Mouse (Mus musculus) kidney, adult 2 months (tissue): Measurements from ENCODE around the gene Npas3. TPM values are rescaled to one million over a fixed set of nuclear protein-coding genes. Genes with fewer than 3 reads are reported as not detected.

Experiments used
- DNase-seq: peaks from one replicate; pipeline ENCODE4 v3.0.0; 2021
- H3K27ac ChIP-seq: fragments of 200-500 bp; 2 replicates; pipeline ENCODE4 v1.5.1; 2012; ENCODE audit warnings: low read depth, low read length, control low read depth, inconsistent platforms; ENCODE audit not compliant: insufficient read depth
- H3K27me3 ChIP-seq: fragments of 200-500 bp; replicated peaks from 2 replicates; pipeline ENCODE4 v1.6.1; 2012; ENCODE audit warnings: mild to moderate bottlenecking, moderate library complexity, low read length, inconsistent platforms; ENCODE audit not compliant: control insufficient read depth, insufficient read depth
- H3K36me3 ChIP-seq: fragments of 200-500 bp; 2 replicates; pipeline ENCODE4 v1.6.1; 2012; ENCODE audit warnings: mild to moderate bottlenecking, moderate library complexity, low read length, inconsistent platforms; ENCODE audit not compliant: control insufficient read depth, insufficient read depth
- H3K4me1 ChIP-seq: fragments of 200-500 bp; 2 replicates; pipeline ENCODE4 v1.6.1; 2011; ENCODE audit warnings: low read length; ENCODE audit not compliant: control insufficient read depth, insufficient read depth
- H3K4me3 ChIP-seq: fragments of 200-500 bp; 2 replicates; pipeline ENCODE4 v1.5.1; 2011; ENCODE audit warnings: mild to moderate bottlenecking, low read depth, low read length, control low read depth; ENCODE audit not compliant: insufficient read depth
- CTCF ChIP-seq: fragments of 200-500 bp; conservative IDR thresholded peaks from 2 replicates; pipeline ENCODE4 v1.5.1; 2011; ENCODE audit warnings: low read depth, mild to moderate bottlenecking, control low read depth, low read length, moderate library complexity, mixed read lengths; ENCODE audit not compliant: insufficient read depth, insufficient read length
- POLR2A ChIP-seq: fragments of 200-500 bp; IDR thresholded peaks from one replicate; pipeline ENCODE4 v1.6.1; 2011; ENCODE audit warnings: low read depth, low read length, control low read depth
- WGBS: fragments of 180-500 bp; shearing (Covaris S2); methylation state at CpG from one replicate; pipeline ENCODE4 v1.1.7; 2018; 5-methylcytosine and 5-hydroxymethylcytosine counted together
- polyA plus RNA-seq: library from polyadenylated mRNA; depleted of rRNA; stranded (reverse); fragments of >200 nt; gene quantifications from 2 replicates; pipeline ENCODE4 v1.2.3, GENCODE M21; 2012

The Npas3 gene
- polyA plus RNA-seq, 1 experiment: 0.11 TPM

DNA sequence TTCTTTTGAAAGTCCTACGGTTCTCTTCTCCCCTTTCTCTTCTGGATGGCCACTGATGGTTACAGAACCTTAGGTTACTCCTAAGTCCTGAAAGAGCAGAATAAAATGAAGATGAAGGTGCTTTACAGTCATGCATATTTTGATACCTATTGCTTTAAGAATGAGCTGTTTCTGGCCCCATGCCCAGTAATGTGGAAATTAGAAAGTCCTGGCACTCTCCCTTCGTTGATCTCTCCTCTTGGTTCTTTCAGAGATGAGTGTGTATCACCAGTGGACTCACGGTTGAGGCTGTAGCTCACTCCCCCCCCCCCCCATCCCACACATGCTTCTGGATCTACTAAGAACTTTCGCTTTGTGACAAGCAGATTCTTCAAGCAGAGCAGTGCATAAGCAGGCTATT is 167.6 kb downstream of the Npas3 start:
- H3K4me3 ChIP-seq: no peak overlapping the region
- H3K4me1 ChIP-seq: no peaks in the 10 kb centered on the region
- H3K27me3 ChIP-seq: no peaks in the 10 kb centered on the region
- TF ChIP-seq POLR2A (no peak), CTCF (no peak)
- no peak for DNase-seq
- no peak overlapping the region for H3K27ac ChIP-seq
- 48% methylated on average over 4 of the region's 4 CpGs for WGBS
- H3K36me3 ChIP-seq: no peaks in the 10 kb centered on the region

- DNase-seq: no peak
- 76% methylated on average over 4 of the region's 4 CpGs for WGBS
- Histone ChIP-seq H3K4me1 (no peaks in the 10 kb centered on the region), H3K27ac (no peak overlapping the region), H3K27me3 (no peaks in the 10 kb centered on the region), H3K4me3 (no peak overlapping the region), H3K36me3 (no peaks in the 10 kb centered on the region)
- no peak for TF ChIP-seq CTCF
- no peak for TF ChIP-seq POLR2A
These were observed 173.2 kb downstream of the Npas3 start for GRCm38 (mm10) chr12:53421701-53422100.

- 79% methylated on average over 2 of the region's 2 CpGs for WGBS
- Histone ChIP-seq H3K4me1 (no peaks in the 10 kb centered on the region), H3K27me3 (no peaks in the 10 kb centered on the region), H3K4me3 (no peak overlapping the region), H3K27ac (no peak overlapping the region), H3K36me3 (no peaks in the 10 kb centered on the region)
- DNase-seq: no peak
- TF ChIP-seq CTCF: no peak
- TF ChIP-seq POLR2A: no peak
These were observed 175.2 kb downstream of the Npas3 start for GRCm38 (mm10) chr12:53423631-53424030.

DNA sequence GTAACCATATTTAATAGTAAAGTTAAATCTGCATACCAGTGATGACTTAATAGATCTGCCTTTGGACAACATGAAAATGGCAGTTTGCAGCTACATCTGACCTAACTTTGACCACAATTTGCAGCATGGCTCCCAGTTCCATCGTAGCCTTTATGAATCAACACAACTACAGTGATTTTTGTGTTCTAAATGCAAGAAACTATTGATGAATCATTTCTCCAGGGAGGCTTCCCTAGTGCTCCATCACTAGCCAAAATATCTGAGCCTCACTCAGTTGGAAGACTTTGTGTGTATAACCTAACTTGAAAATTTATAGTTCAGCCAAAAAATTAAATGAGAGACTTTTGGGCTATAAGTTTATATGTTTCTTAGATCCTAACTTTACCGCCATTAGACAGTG is 177.5 kb downstream of the Npas3 start:
- Histone ChIP-seq H3K27ac (no peak overlapping the region), H3K36me3 (no peaks in the 10 kb centered on the region), H3K4me3 (no peak overlapping the region), H3K27me3 (no peaks in the 10 kb centered on the region), H3K4me1 (no peaks in the 10 kb centered on the region)
- no peak for DNase-seq
- 93% methylated on average over 2 of the region's 2 CpGs for WGBS
- no peak for TF ChIP-seq POLR2A
- no peak for TF ChIP-seq CTCF

DNA sequence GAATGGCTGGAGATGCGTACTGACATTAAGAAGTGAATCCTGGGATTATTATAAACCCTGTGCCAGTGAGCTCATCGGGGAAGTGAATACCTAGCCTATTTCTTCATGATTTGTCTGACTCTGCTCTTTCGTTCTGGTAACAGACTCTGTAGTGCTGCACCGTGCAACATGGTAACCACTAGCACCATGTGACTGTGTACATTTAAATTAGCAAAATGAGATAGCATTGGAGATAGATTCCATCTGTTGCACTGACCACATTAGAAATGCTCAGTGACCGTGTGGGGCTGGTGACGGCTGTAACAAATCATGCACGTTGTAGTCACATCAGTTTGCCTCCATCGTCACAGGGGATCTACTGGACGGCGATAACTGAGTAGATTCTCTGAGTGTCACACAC is 178.7 kb downstream of the Npas3 start:
- TF ChIP-seq CTCF: no peak
- TF ChIP-seq POLR2A: no peak
- 68% methylated on average over 10 of the region's 10 CpGs for WGBS
- no peaks in the 10 kb centered on the region for H3K27me3 ChIP-seq
- H3K36me3 ChIP-seq: no peaks in the 10 kb centered on the region
- no peak for DNase-seq
- no peak overlapping the region for H3K4me3 ChIP-seq
- no peaks in the 10 kb centered on the region for H3K4me1 ChIP-seq
- no peak overlapping the region for H3K27ac ChIP-seq

GRCm38 (mm10) chr12:53442029-53442428 is 193.6 kb downstream of the Npas3 start:
- WGBS: 70% methylated on average over 2 of the region's 2 CpGs
- TF ChIP-seq CTCF (no peak), POLR2A (no peak)
- Histone ChIP-seq H3K36me3 (no peaks in the 10 kb centered on the region), H3K4me1 (no peaks in the 10 kb centered on the region), H3K4me3 (no peak overlapping the region), H3K27me3 (no peaks in the 10 kb centered on the region), H3K27ac (no peak overlapping the region)
- no peak for DNase-seq

GRCm38 (mm10) chr12:53447469-53447868 is 199.0 kb downstream of the Npas3 start:
- H3K36me3 ChIP-seq: no peaks in the 10 kb centered on the region
- H3K27me3 ChIP-seq: no peaks in the 10 kb centered on the region
- no peak overlapping the region for H3K4me3 ChIP-seq
- TF ChIP-seq POLR2A: no peak
- no peak for TF ChIP-seq CTCF
- no peak overlapping the region for H3K27ac ChIP-seq
- no peak for DNase-seq
- 71% methylated on average over 8 of the region's 8 CpGs for WGBS
- no peaks in the 10 kb centered on the region for H3K4me1 ChIP-seq

DNA sequence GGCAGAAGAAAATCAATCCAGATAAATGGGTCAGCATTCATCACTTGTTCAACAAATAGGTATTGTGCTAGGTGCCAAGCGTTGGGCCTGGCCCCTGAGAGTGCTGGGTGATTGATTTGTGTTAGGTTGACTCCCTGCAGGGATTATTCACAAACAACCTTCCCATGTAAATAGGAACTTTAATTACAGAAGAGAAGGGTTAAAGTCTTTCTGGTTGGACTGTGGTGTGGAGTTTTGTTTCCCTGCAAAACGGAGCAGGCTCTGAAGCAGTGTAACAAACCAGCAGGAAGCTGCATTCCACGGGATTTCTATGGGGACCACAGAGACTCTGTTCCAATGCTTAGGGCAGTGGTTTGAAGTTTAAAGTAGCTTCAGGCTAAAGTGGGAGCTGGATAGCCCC is 199.6 kb downstream of the Npas3 start:
- 36% methylated on average over 3 of the region's 3 CpGs for WGBS
- Histone ChIP-seq H3K27ac (no peak overlapping the region), H3K4me3 (no peak overlapping the region), H3K27me3 (no peaks in the 10 kb centered on the region), H3K36me3 (no peaks in the 10 kb centered on the region), H3K4me1 (no peaks in the 10 kb centered on the region)
- TF ChIP-seq CTCF (no peak), POLR2A (no peak)
- no peak for DNase-seq
